Mouse (Mus musculus) kidney, adult 9 months (tissue): Measurements from ENCODE around the gene Tmem258.
"Not testable (repeated sequence)": the region's sequence is repeated elsewhere in the genome, so short reads cannot be mapped to it uniquely, and the experiment has no call there.

Source experiments
- DNase-seq: peaks from one replicate; pipeline ENCODE4 v3.0.0; 2022

The Tmem258 gene

DNA sequence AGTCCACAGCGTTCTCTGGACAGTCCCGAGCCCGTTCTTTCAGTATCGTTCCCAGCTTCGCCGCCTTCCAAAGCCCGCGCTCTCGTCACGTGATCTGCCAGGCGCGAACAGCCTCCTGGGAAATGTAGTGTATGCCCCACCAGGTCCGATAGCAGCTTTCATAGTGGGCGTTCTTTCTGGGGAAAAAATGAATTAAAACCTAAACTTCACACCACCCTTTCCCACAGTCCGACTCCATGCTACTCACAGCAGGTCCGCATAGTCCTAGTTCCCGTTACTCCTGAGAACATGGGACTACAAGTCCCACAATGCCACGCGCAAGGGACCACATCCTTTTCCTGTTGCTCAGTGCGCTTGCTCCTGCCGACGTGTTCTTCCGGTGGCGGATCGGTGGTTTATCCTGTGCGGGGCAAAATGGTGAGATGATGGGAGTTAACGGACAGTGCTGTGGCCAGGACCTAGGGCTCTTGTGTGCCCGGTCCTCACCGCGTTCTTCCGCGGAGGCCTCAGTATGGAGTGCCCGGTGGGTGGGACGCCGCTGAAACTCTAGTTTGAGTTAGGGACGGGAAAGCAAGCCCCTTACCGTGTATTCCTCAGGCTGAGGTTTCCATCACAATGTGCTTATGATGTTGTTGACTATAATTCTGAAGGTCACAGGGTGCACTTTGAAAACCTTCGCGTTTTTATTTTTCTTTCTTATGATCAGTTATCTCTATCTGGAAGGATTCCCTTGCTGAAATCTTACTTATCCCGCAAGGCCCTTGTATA is at the start of gene Tmem258, which contains the start of gene Fen1:
Tmem258 (plus strand) TSS at position 167 of the 768 bp plus-strand sequence.
Fen1 (minus strand) TSS at position 322 of the 768 bp plus-strand sequence.
- DNase-seq: peak; percentile 95

GRCm38 (mm10) chr19:10157725-10158124 is 46.1 kb upstream of the Tmem258 start:
- no peak for DNase-seq

DNA sequence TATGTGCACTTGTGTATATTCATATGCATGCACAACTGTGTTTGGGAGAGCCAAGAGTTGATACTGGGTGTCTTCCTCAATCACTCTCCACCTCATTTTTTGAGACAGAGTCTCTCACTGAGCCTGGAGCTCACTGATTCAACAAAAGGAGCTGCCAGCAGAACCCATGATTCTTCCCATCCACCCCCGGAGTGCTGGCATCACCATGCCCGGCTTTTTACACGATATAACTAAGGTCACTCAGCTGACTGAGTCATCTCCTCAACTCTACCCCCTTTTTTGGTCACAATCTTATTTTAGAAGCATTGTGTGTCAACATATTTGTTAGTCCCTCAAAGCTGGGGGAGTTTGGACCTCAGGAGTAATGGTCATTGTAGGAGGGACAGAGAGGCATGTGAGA is 39.9 kb upstream of the Tmem258 start:
- no peak for DNase-seq

DNA sequence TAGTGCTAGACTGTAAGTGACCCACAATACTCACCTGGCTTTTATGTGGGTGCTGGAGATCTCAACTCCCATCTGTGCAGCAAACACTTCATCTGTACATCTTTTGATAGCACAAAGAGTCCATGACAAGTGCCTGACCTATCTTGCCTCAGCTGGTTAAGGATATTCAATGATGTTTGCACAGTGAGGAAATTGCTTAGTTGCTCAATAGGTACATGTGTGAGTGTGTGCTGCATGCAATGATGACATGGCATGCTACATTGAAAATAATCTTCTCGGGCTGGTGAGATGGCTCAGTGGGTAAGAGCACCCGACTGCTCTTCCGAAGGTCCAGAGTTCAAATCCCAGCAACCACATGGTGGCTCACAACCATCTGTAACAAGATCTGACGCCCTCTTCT is 37.9 kb upstream of the Tmem258 start:
- DNase-seq: not testable (repeated sequence)

GRCm38 (mm10) chr19:10167112-10167511 is 36.7 kb upstream of the Tmem258 start:
- DNase-seq: no peak

DNA sequence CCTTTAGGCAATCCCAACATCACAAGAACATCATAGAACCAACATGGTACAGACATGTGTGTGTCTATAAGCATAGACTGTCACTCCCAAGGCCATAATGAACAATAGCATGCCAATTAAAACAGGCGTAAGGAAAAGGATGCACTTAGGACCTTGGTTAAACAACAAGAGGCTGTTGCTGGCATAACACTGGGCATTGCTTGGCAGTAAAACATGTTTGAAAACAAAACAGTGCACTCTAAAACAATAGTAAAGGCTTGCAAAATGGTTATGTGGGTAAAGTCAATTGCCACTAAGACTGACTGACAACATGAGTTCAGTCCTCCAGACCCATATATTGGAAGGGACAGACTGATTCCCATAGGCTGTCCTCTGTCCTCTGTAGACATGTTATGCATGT is 35.9 kb upstream of the Tmem258 start:
- no peak for DNase-seq

DNA sequence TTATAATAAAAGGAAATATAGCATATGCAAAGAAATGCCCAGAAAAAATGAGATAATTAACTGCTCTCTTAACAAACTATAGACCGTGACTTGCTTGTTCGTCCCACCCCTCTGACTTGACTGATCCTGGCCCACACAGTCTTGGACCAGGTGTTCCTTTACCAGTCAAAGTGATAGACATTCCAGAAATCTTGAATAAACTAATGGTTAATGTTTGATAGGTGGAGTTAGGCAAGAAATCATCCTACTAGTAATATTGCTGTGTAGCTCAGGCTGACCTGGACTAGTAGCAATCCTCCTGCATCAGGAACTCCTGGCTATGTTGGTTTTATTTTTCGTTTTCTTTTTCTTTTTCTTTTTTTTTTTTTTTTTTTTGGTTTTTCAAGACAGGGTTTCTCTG is 35.4 kb upstream of the Tmem258 start:
- no peak for DNase-seq

GRCm38 (mm10) chr19:10169179-10169578 is 34.6 kb upstream of the Tmem258 start:
- no peak for DNase-seq

DNA sequence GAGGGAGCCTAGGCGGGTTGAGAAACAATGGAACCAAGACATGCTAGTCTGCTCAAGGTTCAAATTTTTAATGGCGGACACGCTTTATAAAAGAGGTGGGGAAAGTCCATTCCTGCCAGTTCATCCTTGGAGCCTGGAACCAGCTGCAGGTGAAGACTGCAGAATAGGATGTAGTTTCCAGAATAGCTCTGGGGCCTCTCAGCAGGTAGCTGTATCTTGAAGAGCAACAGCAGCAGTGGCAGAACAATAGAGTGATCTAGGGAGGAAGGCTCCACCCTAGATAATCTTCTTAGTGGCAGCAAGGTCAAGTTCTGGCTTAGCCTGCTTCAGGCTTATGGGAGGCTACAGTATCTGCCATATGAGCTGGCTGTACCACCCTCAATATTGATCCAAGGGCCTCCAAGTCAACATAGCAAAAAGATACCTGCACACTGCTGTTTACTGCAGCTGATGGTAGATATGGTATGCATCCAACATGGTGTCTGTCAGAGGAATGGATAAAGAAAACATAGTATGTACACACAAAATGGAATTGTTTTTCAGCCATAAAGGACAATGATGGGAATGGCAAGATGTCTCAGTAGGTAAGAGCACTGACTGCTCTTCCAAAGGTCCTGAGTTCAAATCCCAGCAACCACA is 34.0 kb upstream of the Tmem258 start:
- not testable (repeated sequence) for DNase-seq

DNA sequence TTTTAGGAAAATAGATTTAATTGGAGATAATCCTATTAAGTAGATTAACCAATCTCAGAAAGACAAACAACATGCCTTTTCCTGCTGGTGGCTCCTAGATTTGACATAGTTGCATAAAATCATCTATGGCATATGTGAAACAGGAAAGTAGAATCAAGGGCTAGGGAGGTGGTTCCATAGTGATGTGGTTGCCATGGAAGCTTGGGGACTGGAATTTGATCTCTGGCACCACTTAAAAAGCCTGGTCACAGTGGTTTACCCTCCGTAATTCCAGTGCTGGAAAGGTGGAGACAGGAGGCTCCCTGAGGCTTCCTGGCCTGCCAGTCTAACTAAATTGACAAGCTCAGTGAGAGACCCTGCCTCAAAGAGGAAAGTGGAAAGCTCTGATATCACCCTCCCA is 33.3 kb upstream of the Tmem258 start:
- no peak for DNase-seq

DNA sequence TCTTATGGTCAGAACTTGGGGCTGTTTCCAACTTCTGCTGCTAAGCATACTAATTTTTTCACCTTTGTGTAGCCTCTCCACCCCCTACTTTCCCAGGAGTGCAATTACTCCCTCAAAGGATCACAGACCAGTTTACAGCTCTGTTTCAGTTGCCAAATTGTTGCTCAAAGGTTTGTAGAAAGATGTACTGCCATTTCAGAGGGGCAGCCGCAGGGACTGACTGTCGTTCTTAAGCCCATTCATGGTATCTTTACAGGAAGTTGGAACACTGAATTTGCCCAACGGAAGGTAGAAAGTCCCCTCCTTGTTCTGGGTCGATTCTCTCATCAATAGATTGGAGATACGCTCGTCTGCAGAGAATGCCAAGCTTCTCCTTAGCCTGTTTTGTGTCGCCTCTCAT is 32.5 kb upstream of the Tmem258 start:
- no peak for DNase-seq

DNA sequence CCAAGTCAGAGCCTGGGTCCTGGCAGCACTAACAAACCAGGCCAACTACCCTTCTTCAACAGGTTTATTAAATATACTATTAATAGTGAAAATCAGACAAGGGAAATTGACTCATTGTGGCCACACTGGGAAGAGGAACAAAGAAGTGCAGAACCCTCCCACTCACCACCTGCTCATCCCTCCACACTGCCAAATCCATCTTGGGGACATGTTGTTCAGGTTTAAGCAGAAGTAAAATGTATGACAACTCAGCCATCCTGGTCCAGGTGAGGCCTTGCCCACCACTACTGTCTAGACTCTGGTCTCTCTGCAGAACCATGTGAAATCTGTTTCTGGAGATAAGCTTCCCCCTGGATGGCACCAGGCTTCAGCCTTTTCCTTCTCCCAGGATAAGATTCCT is 32.0 kb upstream of the Tmem258 start:
- no peak for DNase-seq

DNA sequence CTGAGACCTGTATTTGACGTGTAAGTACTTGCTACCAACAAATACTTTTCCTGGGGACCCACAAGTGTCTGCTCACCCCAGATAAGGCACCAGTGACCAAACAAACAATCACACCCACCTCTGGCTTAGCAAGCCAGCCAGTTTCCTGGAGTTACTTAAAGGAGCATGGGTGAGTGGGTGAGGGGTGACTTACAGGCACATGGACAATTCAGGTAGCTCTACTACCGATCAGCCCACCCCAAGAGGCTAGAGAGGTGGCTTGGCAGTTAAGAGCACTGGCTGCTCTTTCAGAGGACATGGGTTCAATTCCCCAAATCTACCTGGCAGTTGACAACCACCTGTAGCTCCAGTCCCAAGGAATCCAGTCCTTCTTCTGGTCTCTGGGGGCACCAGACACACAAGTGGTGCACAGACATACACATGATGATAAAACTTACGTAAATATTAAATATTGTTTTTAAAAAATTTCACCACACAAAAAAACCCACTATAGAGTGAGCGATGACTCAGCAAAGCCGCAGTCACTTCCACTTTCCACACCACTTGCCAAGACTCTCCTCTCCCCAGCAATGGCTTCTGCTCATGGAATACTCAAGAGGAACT is 30.6 kb upstream of the Tmem258 start:
- no peak for DNase-seq

DNA sequence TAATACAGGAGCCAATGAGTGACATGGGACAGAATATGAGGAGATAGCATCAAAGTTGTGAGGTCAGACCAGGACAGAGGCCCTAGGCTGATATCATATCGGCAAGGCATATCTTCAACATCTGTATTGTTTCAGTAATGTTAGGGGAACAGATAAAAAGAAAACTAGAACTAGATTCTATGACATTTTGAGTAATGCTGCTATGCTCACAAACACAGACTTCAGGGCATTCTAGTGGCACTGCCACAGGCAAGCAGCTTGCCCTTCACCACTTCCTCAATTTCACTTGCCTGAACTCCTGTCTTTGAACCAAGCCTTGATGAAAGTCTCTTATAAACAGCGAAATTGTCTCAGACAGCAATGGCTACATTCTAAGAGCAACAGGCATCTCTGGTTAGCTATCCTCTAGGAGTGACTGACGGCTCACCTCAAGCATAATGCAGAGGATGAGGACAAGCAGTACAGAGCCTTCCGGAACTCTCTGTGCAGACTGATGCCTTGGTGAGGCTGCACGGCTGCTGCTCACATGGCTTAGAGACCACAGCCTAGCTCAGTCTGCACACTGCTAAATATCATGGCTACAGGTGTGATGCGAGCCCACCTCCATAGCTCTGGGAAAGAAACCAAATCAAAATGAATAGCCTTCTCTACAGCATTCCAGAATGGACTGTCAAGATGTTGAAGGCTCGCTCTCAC is 29.8 kb upstream of the Tmem258 start:
- DNase-seq: no peak

- no peak for DNase-seq
Measured at GRCm38 (mm10) chr19:10174956-10175355, 28.9 kb upstream of the Tmem258 start.

GRCm38 (mm10) chr19:10176477-10176876 is 27.3 kb upstream of the Tmem258 start:
- DNase-seq: no peak

DNA sequence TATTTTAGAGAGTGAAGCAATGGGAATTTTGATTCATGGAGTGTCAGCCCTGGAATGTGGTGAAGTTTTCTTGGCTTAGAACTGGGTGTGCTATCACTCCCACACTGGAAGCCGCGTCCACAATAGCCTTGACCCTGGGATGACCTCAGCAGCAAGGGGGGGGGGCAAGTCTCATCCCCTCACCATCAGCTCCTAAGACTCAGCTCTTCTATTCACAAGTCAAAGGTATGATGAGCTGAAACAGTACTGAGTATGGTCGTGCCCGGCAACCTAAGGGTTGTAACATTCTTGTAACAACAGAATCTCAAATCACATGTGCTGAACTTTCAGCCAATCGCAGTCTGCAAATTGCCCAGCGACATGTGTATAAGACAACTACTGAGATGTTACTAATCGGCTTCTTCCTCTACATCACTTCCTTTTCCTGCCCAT is 26.9 kb upstream of the Tmem258 start:
- peak; percentile 46 for DNase-seq

DNA sequence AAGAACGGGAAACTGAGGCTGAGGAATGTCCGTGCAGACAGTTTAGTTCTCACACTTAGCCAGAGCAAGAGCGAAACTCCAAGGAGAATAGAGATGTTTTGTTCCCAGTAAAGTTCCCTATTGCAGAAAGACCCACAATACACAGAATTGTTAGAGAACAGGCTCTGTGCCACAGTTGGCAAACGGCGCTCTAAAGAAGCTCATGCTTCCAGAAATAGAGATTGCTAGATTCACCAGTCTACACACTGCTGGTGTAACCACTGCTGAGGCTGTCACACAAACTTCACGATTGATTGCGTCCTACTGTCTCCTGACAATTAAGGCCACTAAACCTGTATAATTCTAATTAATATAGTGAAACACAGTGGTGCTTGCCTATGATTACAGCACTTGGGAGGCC is 22.6 kb upstream of the Tmem258 start:
- no peak for DNase-seq

DNA sequence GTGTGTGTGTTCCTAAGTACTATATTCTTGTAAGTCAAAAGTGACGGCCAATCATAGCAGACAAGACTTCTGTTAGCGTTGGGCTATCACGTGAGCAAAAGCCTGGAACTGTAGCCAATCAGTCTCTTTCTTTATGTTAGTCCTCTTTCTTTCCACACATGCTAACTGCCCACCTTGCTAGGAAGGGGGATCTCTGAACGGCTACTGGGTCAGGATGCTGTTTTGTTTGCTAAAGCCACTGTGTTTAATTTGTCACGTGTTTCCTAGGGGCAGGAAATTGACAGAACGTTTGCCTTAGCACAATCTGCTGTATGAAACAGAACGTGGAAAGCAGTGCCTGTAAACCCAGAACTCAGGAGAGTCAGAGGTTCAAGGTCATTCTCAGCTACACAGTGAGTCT is 21.7 kb upstream of the Tmem258 start:
- no peak for DNase-seq

DNA sequence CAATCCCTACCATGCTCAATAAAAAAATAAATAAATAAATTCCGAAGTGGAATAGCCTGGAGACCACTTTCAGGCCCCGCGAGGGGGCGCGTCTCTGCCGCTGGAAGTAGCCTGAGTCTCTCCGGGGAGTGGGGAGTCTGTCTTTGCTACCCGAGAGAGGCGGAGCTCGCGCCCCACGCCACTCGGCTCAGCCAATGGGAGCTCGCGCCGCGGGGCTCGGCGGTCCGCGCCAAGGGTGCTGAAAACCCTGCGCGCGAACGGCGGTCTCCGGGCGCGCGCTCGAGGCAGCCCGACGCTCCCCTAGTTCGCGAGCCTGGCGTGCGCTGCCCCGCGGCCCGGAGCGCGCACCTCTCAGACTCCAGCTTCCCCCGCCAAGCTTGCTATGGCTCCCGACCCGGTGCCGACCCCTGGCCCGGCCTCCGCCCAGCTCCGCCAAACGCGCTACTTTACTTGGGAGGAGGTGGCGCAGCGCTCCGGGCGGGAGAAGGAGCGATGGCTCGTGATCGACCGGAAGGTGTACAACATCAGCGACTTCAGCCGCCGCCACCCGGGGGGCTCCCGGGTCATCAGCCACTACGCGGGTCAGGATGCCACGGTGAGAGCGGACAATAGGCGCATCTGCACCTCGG is 21.0 kb upstream of the Tmem258 start, which contains the start of gene Fads1:
Fads1 (plus strand) TSS at position 219 of the 629 bp plus-strand sequence.
- DNase-seq: peak; percentile 92

- DNase-seq: peak; percentile 74
Measured at GRCm38 (mm10) chr19:10183299-10183983, 20.4 kb upstream of the Tmem258 start.

- DNase-seq: no peak
Measured at GRCm38 (mm10) chr19:10184096-10184495, 19.7 kb upstream of the Tmem258 start.
